Mouse (Mus musculus): ENCODE measurements around the gene Fkbp2. TPM values are rescaled to one million over a fixed set of nuclear protein-coding genes. Genes with fewer than 3 reads are reported as not detected.

Gene Fkbp2
- polyA plus RNA-seq, 1 experiment from 2014 or later = 93.0 TPM

- Histone ChIP-seq H3K4me3 (peak within 1 kb of the TSS; percentile 82), H3K36me3 (peaks cover 8% of the 10 kb centered on the region), H3K9me3 (no peaks in the 10 kb centered on the region), H3K27me3 (replicated peaks) (0 out of 2 replicates have a peak, but pooled peaks cover 3% of the 10 kb centered on the region), H3K4me2 (replicated peaks) (peak within 1 kb of the TSS; percentile 87), H3K9ac (peak within 1 kb of the TSS; percentile 89), H3K27ac (peak within 1 kb of the TSS; percentile 88), H3K4me1 (peaks cover 32% of the 10 kb centered on the region)
- peak; percentile 83 for ATAC-seq (ENCODE audit: low FRiP score, low read depth)
- WGBS = under 1% methylated on average over 83 of the region's 83 CpGs
Measured at GRCm38 (mm10) chr19:6941372-6942248, 38.7 kb downstream of the Fkbp2 start, which contains the start of gene Bad. Gene Bad, plus strand, starts transcription at chr19:6941861.

- peaks cover 11% of the 10 kb centered on the region for H3K27me3 ChIP-seq (replicated peaks)
- H3K4me1 ChIP-seq = peaks cover 32% of the 10 kb centered on the region
- peaks cover 8% of the 10 kb centered on the region for H3K36me3 ChIP-seq
- peak overlapping the region; percentile 87 for H3K4me2 ChIP-seq (replicated peaks)
- peak overlapping the region; percentile 89 for H3K9ac ChIP-seq
- 23% methylated on average over 29 of the region's 29 CpGs for WGBS
- H3K9me3 ChIP-seq = no peaks in the 10 kb centered on the region
- ATAC-seq (ENCODE audit: low FRiP score, low read depth) = peak; percentile 38; the same call in 1 of the 2 replicates
- no peak overlapping the region for H3K27ac ChIP-seq
- H3K4me3 ChIP-seq = peak overlapping the region; percentile 82
Measured at GRCm38 (mm10) chr19:6940396-6941351, 39.6 kb downstream of the Fkbp2 start.

- Histone ChIP-seq H3K36me3 (peaks cover 8% of the 10 kb centered on the region), H3K9me3 (no peaks in the 10 kb centered on the region), H3K4me1 (peaks cover 32% of the 10 kb centered on the region), H3K27ac (no peak overlapping the region), H3K27me3 (replicated peaks) (peaks cover 23% of the 10 kb centered on the region), H3K4me2 (replicated peaks) (peak overlapping the region; percentile 87), H3K4me3 (no peak overlapping the region), H3K9ac (peak overlapping the region; percentile 26; the same call in 1 of the 2 replicates)
- 91% methylated on average over 20 of the region's 20 CpGs for WGBS
- ATAC-seq (ENCODE audit: low FRiP score, low read depth) = no peak
Measured at GRCm38 (mm10) chr19:6939106-6940002, 40.9 kb downstream of the Fkbp2 start.

DNA sequence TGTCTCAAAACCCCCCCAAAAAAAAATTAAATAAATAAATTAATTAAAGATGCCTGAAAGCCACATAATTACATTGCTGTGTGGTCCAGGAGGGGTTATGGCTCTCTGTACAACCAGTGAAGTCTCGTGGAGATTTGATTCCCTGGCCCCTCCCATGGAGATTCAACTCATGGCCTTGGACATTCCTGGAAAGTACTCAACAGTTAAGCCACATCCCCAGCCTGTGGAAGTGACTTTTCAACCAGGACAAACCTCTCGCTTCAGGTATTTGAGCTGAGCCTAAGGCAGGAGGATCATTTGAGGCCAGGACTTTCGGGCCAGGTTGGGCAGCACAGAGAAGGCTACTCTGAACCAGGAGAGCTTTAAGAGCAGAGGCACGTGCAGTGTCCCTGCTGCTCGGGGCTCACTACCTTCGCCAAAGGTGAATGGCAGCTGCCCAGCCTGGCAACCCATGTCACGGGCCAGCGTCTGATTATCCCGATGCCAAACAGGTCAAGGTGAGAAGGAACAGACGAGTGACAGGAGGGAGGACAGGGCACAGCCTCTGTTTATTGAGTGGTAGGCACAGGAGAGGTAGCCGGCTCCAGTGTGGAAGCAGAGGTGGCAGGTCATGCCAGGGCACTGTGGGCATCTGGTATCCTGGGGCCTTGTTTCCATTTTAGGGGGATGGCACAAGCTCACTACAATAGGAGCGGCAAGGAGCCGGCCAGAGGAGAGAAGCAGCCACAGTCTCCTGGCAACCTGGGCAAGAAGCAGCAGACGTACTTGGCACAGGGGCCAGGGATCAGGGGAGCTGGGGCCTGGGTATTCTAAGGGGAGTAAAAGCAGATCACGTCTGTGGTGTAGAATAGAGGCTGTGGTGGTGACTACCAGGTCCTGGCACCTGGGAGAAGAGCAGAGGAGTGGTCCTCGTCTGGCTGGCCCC, 42.5 kb downstream of the Fkbp2 start:
- Histone ChIP-seq H3K4me2 (replicated peaks) (0 out of 2 replicates have a peak overlapping the region, but pooled peaks have one; percentile 87), H3K4me1 (peaks cover 41% of the 10 kb centered on the region), H3K27me3 (replicated peaks) (peaks cover 38% of the 10 kb centered on the region), H3K9me3 (no peaks in the 10 kb centered on the region), H3K36me3 (peaks cover 8% of the 10 kb centered on the region), H3K27ac (no peak overlapping the region), H3K4me3 (no peak overlapping the region), H3K9ac (no peak overlapping the region)
- ATAC-seq (ENCODE audit: low FRiP score, low read depth) = no peak
- WGBS = 80% methylated on average over 16 of the region's 16 CpGs

DNA sequence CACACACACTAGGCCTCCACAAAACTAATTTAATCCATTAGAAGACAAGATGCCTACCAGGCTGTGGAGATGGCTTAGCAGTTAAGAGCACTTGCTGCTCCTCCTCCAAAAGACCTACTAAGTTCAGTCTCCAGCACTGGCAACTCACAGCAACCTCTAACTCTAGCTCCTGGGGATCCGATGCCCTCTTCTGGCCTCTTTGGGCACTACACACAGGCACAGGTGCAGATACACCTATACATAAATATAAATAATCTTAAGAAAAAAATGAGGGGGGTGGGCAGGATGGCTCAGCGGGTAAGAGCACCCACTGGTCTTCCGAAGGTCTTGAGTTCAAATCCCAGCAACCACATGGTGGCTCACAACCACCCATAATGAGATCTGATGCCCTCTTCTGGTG, 44.0 kb downstream of the Fkbp2 start:
- ATAC-seq (ENCODE audit: low FRiP score, low read depth) = no peak
- peaks cover 8% of the 10 kb centered on the region for H3K36me3 ChIP-seq
- 18% methylated on average over 3 of the region's 3 CpGs for WGBS
- H3K4me2 ChIP-seq (replicated peaks) = no peak overlapping the region
- H3K4me3 ChIP-seq = no peak overlapping the region
- no peak overlapping the region for H3K27ac ChIP-seq
- H3K4me1 ChIP-seq = peaks cover 37% of the 10 kb centered on the region
- no peaks in the 10 kb centered on the region for H3K9me3 ChIP-seq
- peaks cover 53% of the 10 kb centered on the region for H3K27me3 ChIP-seq (replicated peaks)
- no peak overlapping the region for H3K9ac ChIP-seq

DNA sequence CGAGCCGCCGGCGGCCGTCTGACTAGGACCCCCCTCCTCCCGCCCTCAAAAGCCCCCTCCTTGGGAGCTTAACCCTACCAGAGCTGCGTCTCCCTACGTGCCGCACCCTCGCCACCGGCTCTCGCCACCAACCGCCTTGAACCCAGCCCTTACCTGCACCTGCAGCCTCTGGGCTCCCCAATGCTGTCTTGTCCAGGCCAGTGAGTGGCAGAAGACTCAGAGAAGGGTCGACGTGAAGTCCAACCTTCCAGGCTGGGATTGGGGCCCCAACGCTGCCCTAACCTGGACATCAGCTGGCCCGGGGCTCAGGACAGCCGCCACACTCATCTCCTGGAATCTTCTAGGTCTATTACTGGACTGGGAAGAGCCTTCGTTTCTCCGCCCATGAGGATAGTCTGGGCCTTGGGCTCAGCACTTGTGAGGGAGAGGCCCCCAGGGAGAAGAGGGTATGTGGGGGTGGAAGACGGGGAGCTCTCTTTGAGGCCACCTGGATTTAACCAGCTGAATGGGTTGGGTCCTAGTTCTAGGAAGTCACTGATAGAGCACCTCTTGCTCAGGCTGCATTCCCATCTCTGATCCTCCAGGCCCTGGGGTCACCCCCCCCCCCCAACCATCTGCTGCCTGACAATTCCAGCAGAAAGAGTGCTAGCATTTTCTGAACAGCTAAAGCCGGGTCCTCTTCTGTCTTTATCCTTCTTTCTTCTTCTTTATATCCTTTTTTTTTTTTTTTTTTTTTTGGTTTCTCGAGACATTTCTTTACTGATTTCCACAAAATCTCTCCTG, 45.9 kb downstream of the Fkbp2 start, which contains the start of gene Kcnk4:
Gene Kcnk4, minus strand, starts transcription at position 321 of the 783 bp plus-strand sequence.
- Histone ChIP-seq H3K4me3 (peak within 1 kb of the TSS; percentile 35), H3K9ac (peak within 1 kb of the TSS; percentile 56), H3K36me3 (peaks cover 8% of the 10 kb centered on the region), H3K4me2 (replicated peaks) (peak within 1 kb of the TSS; percentile 64), H3K27ac (no peak within 1 kb of the TSS), H3K4me1 (peaks cover 24% of the 10 kb centered on the region), H3K9me3 (no peaks in the 10 kb centered on the region), H3K27me3 (replicated peaks) (peaks cover 65% of the 10 kb centered on the region)
- WGBS = 10% methylated on average over 23 of the region's 23 CpGs
- ATAC-seq (ENCODE audit: low FRiP score, low read depth) = peak; percentile 29; the same call in 1 of the 2 replicates

DNA sequence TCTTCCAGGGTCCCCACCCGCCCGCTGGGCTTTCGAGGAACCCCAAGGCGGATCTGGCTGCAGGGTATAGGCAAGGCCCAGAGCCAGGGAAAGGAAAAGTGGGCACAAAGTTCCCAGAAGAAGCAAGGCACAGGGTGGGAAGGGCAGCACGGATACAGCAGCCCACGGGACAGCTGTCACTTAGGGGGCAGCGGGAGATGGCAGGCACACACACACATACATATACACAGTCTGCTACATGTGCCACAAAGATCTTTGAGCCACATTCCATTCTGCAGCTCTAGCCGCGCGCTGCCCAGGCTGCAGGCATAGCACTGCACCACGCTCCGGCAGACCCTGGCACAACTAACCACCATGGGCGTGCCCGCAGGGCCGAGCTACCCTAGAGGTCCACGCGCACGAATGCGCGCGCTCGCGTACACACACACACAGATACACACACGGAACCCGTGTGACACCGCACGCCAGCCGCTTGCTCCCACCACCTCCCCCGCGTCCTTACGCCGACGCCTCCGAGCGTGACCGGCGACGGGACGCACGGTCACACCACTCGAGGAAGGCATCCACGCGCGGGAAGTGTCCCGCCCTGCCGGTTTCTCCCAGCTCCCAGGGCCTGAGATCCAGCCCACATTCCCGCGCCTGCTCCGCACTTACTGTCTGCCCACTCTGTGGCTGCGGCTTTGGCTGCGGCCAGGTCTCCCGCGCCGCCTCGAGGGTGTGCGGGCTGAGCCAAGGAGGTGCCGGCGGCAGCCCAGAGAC, 46.7 kb downstream of the Fkbp2 start:
- 3% methylated on average over 58 of the region's 58 CpGs for WGBS
- Histone ChIP-seq H3K9ac (peak overlapping the region; percentile 56), H3K4me2 (replicated peaks) (peak overlapping the region; percentile 64), H3K4me3 (peak overlapping the region; percentile 35), H3K4me1 (peaks cover 17% of the 10 kb centered on the region), H3K27ac (no peak overlapping the region), H3K36me3 (peaks cover 8% of the 10 kb centered on the region), H3K9me3 (no peaks in the 10 kb centered on the region), H3K27me3 (replicated peaks) (peaks cover 71% of the 10 kb centered on the region)
- ATAC-seq (ENCODE audit: low FRiP score, low read depth) = peak; percentile 59

GRCm38 (mm10) chr19:6933102-6933435, 47.2 kb downstream of the Fkbp2 start:
- Histone ChIP-seq H3K4me2 (replicated peaks) (peak overlapping the region; percentile 64), H3K36me3 (peaks cover 3% of the 10 kb centered on the region), H3K4me1 (peaks cover 16% of the 10 kb centered on the region), H3K4me3 (peak overlapping the region; percentile 35; the same call in 1 of the 2 replicates), H3K27me3 (replicated peaks) (peaks cover 77% of the 10 kb centered on the region), H3K9me3 (no peaks in the 10 kb centered on the region), H3K27ac (no peak overlapping the region), H3K9ac (no peak overlapping the region)
- WGBS = 22% methylated on average over 4 of the region's 4 CpGs
- no peak for ATAC-seq (ENCODE audit: low FRiP score, low read depth)

- Histone ChIP-seq H3K4me2 (replicated peaks) (no peak overlapping the region), H3K4me3 (no peak overlapping the region; the same call in 1 of the 2 replicates), H3K4me1 (peaks cover 18% of the 10 kb centered on the region), H3K36me3 (no peaks in the 10 kb centered on the region), H3K27me3 (replicated peaks) (peaks cover 84% of the 10 kb centered on the region), H3K27ac (no peak overlapping the region), H3K9me3 (no peaks in the 10 kb centered on the region), H3K9ac (no peak overlapping the region)
- no peak for ATAC-seq (ENCODE audit: low FRiP score, low read depth)
- WGBS = 56% methylated on average over 1 of the region's 1 CpGs
Measured at GRCm38 (mm10) chr19:6932018-6932417, 48.3 kb downstream of the Fkbp2 start.
